Mouse (Mus musculus) kidney, adult 8-10 months (tissue): Measurements from ENCODE around the gene Cntrob.
"Not testable (repeated sequence)": the region's sequence is repeated elsewhere in the genome, so short reads cannot be mapped to it uniquely, and the experiment has no call there.

Experiments
- DNase-seq, 2 experiments: peaks; one replicate each; pipeline ENCODE4 v3.0.0; 2022

The Cntrob gene

GRCm38 (mm10) chr11:69340161-69341131 is 16.9 kb upstream of the Cntrob start, which contains the start of gene Rnf227:
Gene Rnf227 (plus strand): TSS chr11:69340461.
- peak in 1 of 2 experiments; percentile 49 for DNase-seq

GRCm38 (mm10) chr11:69334796-69335195 is 11.2 kb upstream of the Cntrob start:
- DNase-seq, result no peak

GRCm38 (mm10) chr11:69333922-69334321 is 10.3 kb upstream of the Cntrob start:
- no peak for DNase-seq

GRCm38 (mm10) chr11:69332713-69333253 is 9.2 kb upstream of the Cntrob start:
- DNase-seq, result no peak

- DNase-seq, result peak; percentile 53 to 64
Measured at GRCm38 (mm10) chr11:69331929-69332405, 8.4 kb upstream of the Cntrob start.

- DNase-seq, result no peak
Measured at GRCm38 (mm10) chr11:69331152-69331551, 7.6 kb upstream of the Cntrob start.

GRCm38 (mm10) chr11:69328517-69328916 is 4.9 kb upstream of the Cntrob start:
- DNase-seq, result no peak

GRCm38 (mm10) chr11:69327648-69328047 is 4.1 kb upstream of the Cntrob start:
- no peak for DNase-seq

GRCm38 (mm10) chr11:69327157-69327442 is 3.5 kb upstream of the Cntrob start:
- DNase-seq, result no peak

GRCm38 (mm10) chr11:69326408-69327156 is 3.0 kb upstream of the Cntrob start:
- no peak for DNase-seq

- peak; percentile 87 to 88 for DNase-seq
Measured at GRCm38 (mm10) chr11:69325628-69326407, 2.2 kb upstream of the Cntrob start, which contains the start of gene Kcnab3. Gene Kcnab3 (plus strand): TSS chr11:69326258.

- DNase-seq, result no peak
Measured at GRCm38 (mm10) chr11:69324749-69325148, 1.2 kb upstream of the Cntrob start.

- no peak for DNase-seq
Measured at GRCm38 (mm10) chr11:69322693-69323471, 693 bp downstream of the Cntrob start.

GRCm38 (mm10) chr11:69322010-69322409 is 1.6 kb downstream of the Cntrob start:
- no peak for DNase-seq

- no peak for DNase-seq
Measured at GRCm38 (mm10) chr11:69321580-69321979, 2.0 kb downstream of the Cntrob start.

- not testable (repeated sequence) for DNase-seq
Measured at GRCm38 (mm10) chr11:69318000-69318399, 5.6 kb downstream of the Cntrob start.

GRCm38 (mm10) chr11:69316361-69316760 is 7.2 kb downstream of the Cntrob start:
- DNase-seq, result no peak

- no peak for DNase-seq
Measured at GRCm38 (mm10) chr11:69311266-69311665, 12.3 kb downstream of the Cntrob start.

- DNase-seq, result no peak
Measured at GRCm38 (mm10) chr11:69306039-69306438, 17.5 kb downstream of the Cntrob start.

GRCm38 (mm10) chr11:69305291-69305690 is 18.3 kb downstream of the Cntrob start:
- no peak for DNase-seq

- DNase-seq, result no peak
Measured at GRCm38 (mm10) chr11:69302817-69303216, 20.8 kb downstream of the Cntrob start.

- DNase-seq, result no peak
Measured at GRCm38 (mm10) chr11:69298231-69298630, 25.3 kb downstream of the Cntrob start.
